Mouse (Mus musculus) ES-E14 (cell line): ENCODE measurements around the gene Metap1d.

ENCODE experiments used
- HCFC1 ChIP-seq: IDR thresholded peaks from 2 replicates; pipeline ENCODE4 v1.6.1; 2012; ENCODE audit warnings: low read length, inconsistent platforms, borderline replicate concordance; ENCODE audit not compliant: insufficient read depth
- MAFK ChIP-seq: IDR thresholded peaks from 2 replicates; pipeline ENCODE4 v1.6.1; 2014; ENCODE audit warnings: mild to moderate bottlenecking, low read depth, low read length, inconsistent platforms; ENCODE audit not compliant: insufficient read depth

DNA sequence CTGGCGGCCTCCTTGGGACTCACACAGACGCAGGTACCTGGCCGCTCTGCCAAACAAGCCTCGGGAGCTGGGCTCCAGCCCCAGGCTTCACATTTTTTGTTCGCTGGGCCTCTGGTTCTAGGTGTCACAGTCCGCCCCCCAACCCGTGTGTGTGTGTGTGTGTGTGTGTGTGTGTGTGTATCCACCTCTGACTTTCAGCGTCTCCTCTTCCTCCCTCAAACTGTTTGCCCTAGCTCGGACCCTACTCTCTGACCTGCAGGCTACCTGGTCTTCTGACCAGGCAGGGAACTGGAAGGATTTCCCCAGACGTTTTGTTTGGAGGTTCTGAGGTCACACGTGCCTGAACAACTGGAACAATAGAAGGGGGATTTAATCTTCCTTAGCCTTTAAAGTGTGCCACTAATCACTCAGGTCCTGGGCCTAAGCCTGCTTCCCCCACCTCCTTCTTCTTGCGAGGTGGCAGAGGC is 78.1 kb downstream of the Metap1d start:
- no peak for TF ChIP-seq HCFC1
- TF ChIP-seq MAFK = no peak
